ENCODE assay signal across 24 mouse cellular contexts in genomic region chr8:70853863-70854262, GRCm38 (mm10). TPM values are rescaled to one million over a fixed set of nuclear protein-coding genes. Genes with fewer than 3 reads are reported as not detected.
A peak's percentile ranks its signal among the peaks of the same experiment; 100 is the strongest.
DNase-seq lines count a peak whose midpoint lies in the region; ATAC-seq and TF ChIP-seq lines count a peak whose summit lies in the region.
"Had no signal": no experiment of that assay in that cellular context is flagged by ENCODE, and none has a peak within 500 bp of the region (broad histone marks: within the 10 kb centered on the region; RNA-seq: fewer than 3 reads in every experiment).

No protein-coding gene starts in this region.

- H3K9ac ChIP-seq in intestine, postnatal 0 days (ENCODE audit: low read depth, low read length) = no peak overlapping the region
- H3K9ac ChIP-seq: forebrain, embryonic 15.5 days; hindbrain, embryonic 15.5 days; limb, embryonic 13.5 days; liver, embryonic 12.5 days; lung, embryonic 14.5 days; midbrain, embryonic 12.5 days had no signal

- WGBS in intestine, postnatal 0 days = 74% methylated on average over 2 of the region's 2 CpGs
- 10% methylated on average over 2 of the region's 2 CpGs for WGBS in thymus, adult 2 months

- no peaks in the 10 kb centered on the region for H3K9me3 ChIP-seq in intestine, postnatal 0 days (ENCODE audit: control insufficient read depth)
- H3K9me3 ChIP-seq: embryonic facial prominence, embryonic 10.5 days; forebrain, embryonic 15.5 days; hindbrain, embryonic 15.5 days; limb, embryonic 13.5 days; liver, embryonic 12.5 days; midbrain, embryonic 12.5 days had no signal

- peak; percentile 93 for DNase-seq in heart, adult 11 months
- no peak for DNase-seq in heart, postnatal 25 days (ENCODE audit: low spot score)
- peak; percentile 50 to 58 for DNase-seq in B cell, adult 2 months
- DNase-seq in thymus, adult 2 months = no peak
- DNase-seq in heart, adult 9 months (ENCODE audit: low spot score in 2 of 2) = no peak
- DNase-seq: adrenal gland, postnatal 25 days; cerebellum, adult 9-10 months; gastrocnemius, postnatal 14 days; heart, adult 2 months; heart, postnatal 36 days; kidney, adult 9 months; kidney, postnatal 25 days; lung, embryonic 14.5 days had no signal

- ATAC-seq in common myeloid progenitor, adult 5-6 weeks (replicated peaks; ENCODE audit: low read depth, poor library complexity, severe bottlenecking) = peak; percentile 91
- ATAC-seq in megakaryocyte progenitor cell, adult 5-6 weeks (replicated peaks; ENCODE audit: poor library complexity) = peak; percentile 85
- no peak for ATAC-seq in intestine, postnatal 0 days
- ATAC-seq: forebrain, embryonic 15.5 days; liver, embryonic 12.5 days had no signal

- no peak overlapping the region for H3K4me2 ChIP-seq in intestine, postnatal 0 days (replicated peaks; ENCODE audit: low read depth)
- H3K4me2 ChIP-seq: forebrain, embryonic 15.5 days; hindbrain, embryonic 15.5 days; limb, embryonic 13.5 days; liver, embryonic 12.5 days; lung, embryonic 14.5 days; midbrain, embryonic 12.5 days had no signal

- TF ChIP-seq CTCF in intestine, postnatal 0 days (IDR thresholded peaks at IDR 0.05; ENCODE audit: low read depth) = no peak
- TF ChIP-seq CTCF in thymus, adult 2 months (IDR thresholded peaks at IDR 0.05; ENCODE audit: borderline replicate concordance, control insufficient read depth, extremely low read depth, insufficient read depth, low read length, poor library complexity) = no peak

- TF ChIP-seq POLR2A in thymus, adult 2 months (IDR thresholded peaks at IDR 0.05; ENCODE audit: control insufficient read depth, extremely low read depth, insufficient read depth, low read length, poor library complexity) = no peak

- H3K27ac ChIP-seq in intestine, postnatal 0 days (ENCODE audit: low read depth, low read length) = no peak overlapping the region
- no peak overlapping the region for H3K27ac ChIP-seq in thymus, adult 2 months (ENCODE audit: control insufficient read depth, insufficient read depth, low read length)
- H3K27ac ChIP-seq: embryonic facial prominence, embryonic 10.5 days; forebrain, embryonic 15.5 days; heart, adult 2 months; hindbrain, embryonic 15.5 days; limb, embryonic 13.5 days; liver, embryonic 12.5 days; midbrain, embryonic 12.5 days; stomach, postnatal 0 days had no signal

- H3K4me3 ChIP-seq in intestine, postnatal 0 days (ENCODE audit: low read depth, low read length) = no peak overlapping the region
- no peak overlapping the region for H3K4me3 ChIP-seq in thymus, adult 2 months (ENCODE audit: control insufficient read depth, insufficient read depth, low read length)
- H3K4me3 ChIP-seq: embryonic facial prominence, embryonic 10.5 days; forebrain, embryonic 15.5 days; heart, adult 2 months; hindbrain, embryonic 15.5 days; limb, embryonic 13.5 days; liver, embryonic 12.5 days; midbrain, embryonic 12.5 days had no signal

- intact Hi-C loops in heart, postnatal 25 days (cut with DNase I) = no loop called here

- H3K27me3 ChIP-seq in intestine, postnatal 0 days (replicated peaks; ENCODE audit: control insufficient read depth, insufficient read depth, low read length) = no peaks in the 10 kb centered on the region
- H3K27me3 ChIP-seq in thymus, adult 2 months (ENCODE audit: control insufficient read depth, insufficient read depth, low read length) = no peaks in the 10 kb centered on the region
- H3K27me3 ChIP-seq: forebrain, embryonic 15.5 days; hindbrain, embryonic 15.5 days; limb, embryonic 13.5 days had no signal

- H3K36me3 ChIP-seq in intestine, postnatal 0 days (ENCODE audit: control insufficient read depth, insufficient read depth) = no peaks in the 10 kb centered on the region
- no peaks in the 10 kb centered on the region for H3K36me3 ChIP-seq in thymus, adult 2 months (ENCODE audit: control insufficient read depth, insufficient read depth, low read length)
- H3K36me3 ChIP-seq: embryonic facial prominence, embryonic 10.5 days; hindbrain, embryonic 15.5 days; liver, embryonic 12.5 days had no signal

- H3K4me1 ChIP-seq in intestine, postnatal 0 days (replicated peaks; ENCODE audit: control insufficient read depth, insufficient read depth, low read length) = no peaks in the 10 kb centered on the region; the same call in 1 of the 2 replicates
- H3K4me1 ChIP-seq in thymus, adult 2 months (replicated peaks; ENCODE audit: control insufficient read depth, insufficient read depth, low read length) = peaks cover 7% of the 10 kb centered on the region

RNA-seq across cellular contexts. Expression of gene Kcnn1, which starts 9.2 kb away (rescaled TPM):
- total RNA-seq in heart, postnatal 25 days (2021) = 1 to 10 TPM; 8.1 to 8.6 TPM
- total RNA-seq in common myeloid progenitor, adult 5-6 weeks (2017) = 0.18 and 1.3 TPM in 2 replicates
- 0.12 and 0.42 TPM in 2 replicates for total RNA-seq in megakaryocyte progenitor cell, adult 5-6 weeks (2015)
- total RNA-seq in megakaryocyte progenitor cell, adult 5-6 weeks (2017) = 0.84 and 0.92 TPM in 2 replicates
- 0.17 and 0.30 TPM in 2 replicates for polyA plus RNA-seq in intestine, postnatal 0 days (2015; fragmentation: Nextera tagmentation; extraction: Ambion mirVana)
- polyA plus RNA-seq in thymus, adult 2 months (2012; rRNA removed) = 4.2 and 6.4 TPM in 2 replicates

RNA-seq across cellular contexts. Expression of gene Arrdc2, which starts 14.3 kb away (rescaled TPM):
- 10 to 100 TPM in 1 of 2 experiments, 1 to 10 TPM in 1; 9.2 to 10.2 TPM for total RNA-seq in heart, postnatal 25 days (2021)
- 7.3 and 19.9 TPM in 2 replicates for total RNA-seq in common myeloid progenitor, adult 5-6 weeks (2017)
- 6.0 and 8.6 TPM in 2 replicates for total RNA-seq in megakaryocyte progenitor cell, adult 5-6 weeks (2015)
- 4.8 and 8.8 TPM in 2 replicates for total RNA-seq in megakaryocyte progenitor cell, adult 5-6 weeks (2017)
- 6.2 and 6.9 TPM in 2 replicates for polyA plus RNA-seq in intestine, postnatal 0 days (2015; fragmentation: Nextera tagmentation; extraction: Ambion mirVana)
- 75.4 and 77.4 TPM in 2 replicates for polyA plus RNA-seq in thymus, adult 2 months (2012; rRNA removed)

RNA-seq across cellular contexts. Expression of gene Ccdc124, which starts 19.9 kb away (rescaled TPM):
- total RNA-seq in heart, postnatal 25 days (2021) = 10 to 100 TPM; 46.6 to 47.7 TPM
- 28.6 and 40.6 TPM in 2 replicates for total RNA-seq in common myeloid progenitor, adult 5-6 weeks (2017)
- total RNA-seq in megakaryocyte progenitor cell, adult 5-6 weeks (2015) = 27.6 and 37.2 TPM in 2 replicates
- 33.9 and 37.1 TPM in 2 replicates for total RNA-seq in megakaryocyte progenitor cell, adult 5-6 weeks (2017)
- polyA plus RNA-seq in intestine, postnatal 0 days (2015; fragmentation: Nextera tagmentation; extraction: Ambion mirVana) = 61.7 and 64.3 TPM in 2 replicates
- polyA plus RNA-seq in thymus, adult 2 months (2012; rRNA removed) = 51.8 and 53.4 TPM in 2 replicates

RNA-seq across cellular contexts. Expression of gene Slc5a5, which starts 38.7 kb away (rescaled TPM):
- total RNA-seq in heart, postnatal 25 days (2021) = not detected
- total RNA-seq in common myeloid progenitor, adult 5-6 weeks (2017) = 0.10 and 0.14 TPM in 2 replicates
- 0.07 TPM in 1 of 2 replicates, not detected in the other for total RNA-seq in megakaryocyte progenitor cell, adult 5-6 weeks (2015)
- total RNA-seq in megakaryocyte progenitor cell, adult 5-6 weeks (2017) = not detected in 2 replicates
- 0.20 and 0.52 TPM in 2 replicates for polyA plus RNA-seq in intestine, postnatal 0 days (2015; fragmentation: Nextera tagmentation; extraction: Ambion mirVana)
- 0.80 and 1.4 TPM in 2 replicates for polyA plus RNA-seq in thymus, adult 2 months (2012; rRNA removed)
- total RNA-seq: heart, adult 2 months; heart, postnatal 36 days had no signal
- polyA plus RNA-seq: heart, embryonic 14.5 days had no signal

RNA-seq across cellular contexts. Expression of gene Rpl18a, which starts 43.3 kb away (rescaled TPM):
- total RNA-seq in heart, postnatal 25 days (2021) = 100 to 1,000 TPM; 838 to 880 TPM
- total RNA-seq in common myeloid progenitor, adult 5-6 weeks (2017) = 2,479 and 2,482 TPM in 2 replicates
- total RNA-seq in megakaryocyte progenitor cell, adult 5-6 weeks (2015) = 7,432 and 8,014 TPM in 2 replicates
- 2,240 and 2,571 TPM in 2 replicates for total RNA-seq in megakaryocyte progenitor cell, adult 5-6 weeks (2017)
- polyA plus RNA-seq in intestine, postnatal 0 days (2015; fragmentation: Nextera tagmentation; extraction: Ambion mirVana) = 2,933 and 2,947 TPM in 2 replicates
- 7,420 and 8,337 TPM in 2 replicates for polyA plus RNA-seq in thymus, adult 2 months (2012; rRNA removed)

Comparison
In these comparisons a context has a peak if more than half of its experiments do, and no peak if none do; other contexts are left out.
1. DNase-seq: peak in heart, adult 11 months (single experiment) and B cell, adult 2 months (2 of 2); none in heart, postnatal 25 days (single experiment), thymus, adult 2 months (single experiment) and heart, adult 9 months (0 of 2).